Mouse (Mus musculus) stomach, embryonic 16.5 days (tissue): ENCODE data around the gene Agpat4. TPM values are rescaled to one million over a fixed set of nuclear protein-coding genes. Genes with fewer than 3 reads are reported as not detected.

Experiments used
- ATAC-seq: fragments of 200-750 bp; cut with Nextera tagmentation; 2 replicates; pipeline ENCODE4 v1.8.0; 2017; ENCODE audit warnings: moderate number of reproducible peaks, moderate TSS enrichment; ENCODE audit not compliant: insufficient read depth, low FRiP score
- H3K27ac ChIP-seq: fragments of 300-500 bp; sonication (generic); 2 replicates; pipeline ENCODE4 v1.5.1; 2014; ENCODE audit warnings: low read length
- H3K27me3 ChIP-seq: fragments of 300-500 bp; sonication (generic); 2 replicates; pipeline ENCODE4 v1.6.1; 2014; ENCODE audit warnings: low read length, control low read depth, mixed read lengths; ENCODE audit not compliant: control insufficient read depth, insufficient read depth
- H3K36me3 ChIP-seq: fragments of 300-500 bp; sonication (generic); 2 replicates; pipeline ENCODE4 v1.6.1; 2014; ENCODE audit warnings: low read length; ENCODE audit not compliant: control insufficient read depth, insufficient read depth
- H3K4me1 ChIP-seq: fragments of 300-500 bp; sonication (generic); 2 replicates; pipeline ENCODE4 v1.6.1; 2014; ENCODE audit warnings: low read length, control low read depth, mixed read lengths; ENCODE audit not compliant: control insufficient read depth, insufficient read depth
- H3K4me2 ChIP-seq: fragments of 300-500 bp; sonication (generic); 2 replicates; pipeline ENCODE4 v1.6.1; 2014; ENCODE audit warnings: low read depth, low read length, mixed read lengths
- H3K4me3 ChIP-seq: fragments of 300-500 bp; sonication (generic); replicated peaks from 2 replicates; pipeline ENCODE4 v1.5.1; 2014; ENCODE audit warnings: mild to moderate bottlenecking, low read length
- H3K9ac ChIP-seq: fragments of 300-500 bp; sonication (generic); 2 replicates; pipeline ENCODE4 v1.6.1; 2014; ENCODE audit warnings: low read length
- H3K9me3 ChIP-seq: fragments of 300-500 bp; sonication (generic); replicated peaks from 2 replicates; pipeline ENCODE4 v1.6.1; 2016; ENCODE audit warnings: low read length, control low read depth; ENCODE audit not compliant: control insufficient read depth
- WGBS: fragments of 180-500 bp; shearing (Covaris S2); extraction: QIAGEN DNeasy Blood & Tissue Kit; methylation state at CpG from one replicate; pipeline ENCODE4 v1.1.7; 2014; 5-methylcytosine and 5-hydroxymethylcytosine counted together
- polyA plus RNA-seq: library from polyadenylated mRNA; unstranded; fragments of >200 nt; fragmentation: Nextera tagmentation; extraction: Ambion mirVana; gene quantifications from 2 replicates; pipeline ENCODE4 v1.2.1, GENCODE M21; 2015

Gene Agpat4
- polyA plus RNA-seq, 1 experiment from 2014 or later: 34.5 TPM

DNA sequence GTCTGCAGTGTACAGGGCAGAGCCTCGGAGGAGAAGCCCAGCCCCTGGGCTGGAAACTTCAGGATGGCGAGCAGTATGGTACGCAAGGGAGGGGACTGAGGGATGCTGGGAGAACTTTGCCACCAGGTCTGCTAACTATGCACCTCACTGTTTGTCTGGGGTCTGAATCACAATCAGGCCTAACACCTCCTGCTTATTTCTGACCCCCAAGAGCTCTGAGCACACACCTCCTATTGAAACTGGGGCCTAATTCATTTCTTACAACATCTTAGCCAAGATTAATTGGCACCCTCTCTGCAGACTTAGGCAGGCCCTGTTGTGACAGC is 86.1 kb downstream of the Agpat4 start:
- Histone ChIP-seq H3K4me3 (no peak overlapping the region), H3K27ac (peak overlapping the region; percentile 87), H3K4me1 (peaks cover 48% of the 10 kb centered on the region), H3K36me3 (no peaks in the 10 kb centered on the region), H3K9ac (no peak overlapping the region), H3K9me3 (no peaks in the 10 kb centered on the region), H3K27me3 (no peaks in the 10 kb centered on the region), H3K4me2 (no peak overlapping the region)
- ATAC-seq: no peak
- WGBS: 61% methylated on average over 3 of the region's 3 CpGs

DNA sequence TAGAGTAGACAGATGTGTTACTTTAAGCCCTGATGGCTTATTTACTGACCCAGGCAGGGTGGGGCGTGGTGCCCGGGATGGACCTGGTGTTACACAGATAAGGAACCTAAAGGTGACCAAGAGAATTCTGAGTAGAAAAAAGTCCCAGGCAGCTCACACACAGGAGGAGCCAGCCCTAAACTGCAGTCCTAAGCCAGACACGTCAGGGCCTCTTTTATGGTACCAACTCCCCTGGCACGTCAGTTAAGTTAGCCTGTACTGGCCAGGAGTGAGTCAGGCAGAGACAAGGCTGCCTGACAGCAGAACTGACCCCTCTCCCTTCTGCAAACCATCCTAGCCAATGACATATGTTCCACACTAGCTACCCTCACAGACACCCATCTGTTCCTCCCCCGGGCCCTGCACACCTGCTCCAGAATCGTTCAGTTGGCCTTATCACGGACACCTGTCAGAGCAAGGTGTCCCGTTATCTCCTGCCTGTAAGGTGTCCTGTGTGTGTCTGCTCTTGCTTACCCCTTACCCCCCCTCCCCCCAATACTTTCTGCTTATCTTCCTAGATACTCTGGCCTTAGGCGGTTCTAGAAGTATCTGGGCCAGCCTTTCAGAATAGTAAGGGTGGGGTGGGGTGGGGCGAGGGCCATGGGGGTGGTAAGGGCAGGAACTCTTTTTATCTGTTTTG is 86.7 kb downstream of the Agpat4 start:
- Histone ChIP-seq H3K4me1 (peaks cover 45% of the 10 kb centered on the region), H3K27me3 (no peaks in the 10 kb centered on the region), H3K9me3 (no peaks in the 10 kb centered on the region), H3K9ac (0 out of 2 replicates have a peak overlapping the region, but pooled peaks have one; percentile 8), H3K4me3 (no peak overlapping the region), H3K36me3 (no peaks in the 10 kb centered on the region), H3K27ac (peak overlapping the region; percentile 87), H3K4me2 (no peak overlapping the region)
- peak; percentile 63 for ATAC-seq
- WGBS: 29% methylated on average over 10 of the region's 10 CpGs

DNA sequence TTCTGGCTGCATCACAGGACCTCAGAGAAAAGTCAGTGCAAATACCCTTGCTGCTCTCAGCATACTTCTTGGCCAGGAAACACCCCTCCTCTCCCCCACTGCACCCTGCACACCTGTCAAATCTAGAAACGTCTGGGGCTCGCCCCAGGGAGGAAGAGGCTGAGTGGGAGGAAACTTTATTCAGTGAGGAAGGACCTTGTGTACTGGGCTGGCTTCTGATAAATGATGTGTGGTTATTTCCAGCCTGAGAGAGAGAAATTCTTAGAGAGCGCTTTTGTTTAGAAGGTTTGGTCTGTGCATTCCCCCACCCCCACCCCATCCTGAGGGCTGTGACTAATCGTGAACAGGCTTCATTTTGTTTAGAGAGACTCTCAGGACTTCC is 87.2 kb downstream of the Agpat4 start:
- Histone ChIP-seq H3K4me2 (no peak overlapping the region), H3K9ac (0 out of 2 replicates have a peak overlapping the region, but pooled peaks have one; percentile 31), H3K27me3 (no peaks in the 10 kb centered on the region), H3K27ac (peak overlapping the region; percentile 87), H3K36me3 (no peaks in the 10 kb centered on the region), H3K4me3 (no peak overlapping the region), H3K9me3 (no peaks in the 10 kb centered on the region), H3K4me1 (peaks cover 45% of the 10 kb centered on the region)
- WGBS: 5% methylated on average over 4 of the region's 4 CpGs
- peak; percentile 68 for ATAC-seq

DNA sequence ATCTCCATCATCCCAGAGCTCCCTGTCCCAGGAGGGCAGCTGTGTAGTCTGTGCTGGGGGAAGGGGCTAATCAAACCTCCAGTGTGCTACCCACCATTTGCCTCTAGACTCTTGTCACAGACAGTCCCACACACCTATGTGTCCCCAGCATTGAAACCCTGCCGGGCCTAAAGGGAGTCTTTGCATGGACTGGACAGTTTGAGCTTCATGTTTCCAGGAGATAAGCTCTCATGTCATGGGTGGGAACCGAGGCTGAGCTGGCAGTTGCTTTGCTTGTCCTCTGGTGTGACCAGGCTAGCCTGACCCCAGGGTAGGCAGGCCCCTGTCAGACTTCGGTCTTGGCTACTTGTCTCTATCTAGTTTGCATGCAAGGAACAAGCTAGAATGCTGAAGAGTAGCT is 87.7 kb downstream of the Agpat4 start:
- no peak overlapping the region for H3K4me2 ChIP-seq
- H3K9me3 ChIP-seq: no peaks in the 10 kb centered on the region
- H3K27ac ChIP-seq: peak overlapping the region; percentile 87
- no peak overlapping the region for H3K4me3 ChIP-seq
- WGBS: 50% methylated on average over 3 of the region's 3 CpGs
- no peaks in the 10 kb centered on the region for H3K36me3 ChIP-seq
- H3K4me1 ChIP-seq: peaks cover 45% of the 10 kb centered on the region
- no peak for ATAC-seq
- no peaks in the 10 kb centered on the region for H3K27me3 ChIP-seq
- H3K9ac ChIP-seq: 0 out of 2 replicates have a peak overlapping the region, but pooled peaks have one; percentile 31

DNA sequence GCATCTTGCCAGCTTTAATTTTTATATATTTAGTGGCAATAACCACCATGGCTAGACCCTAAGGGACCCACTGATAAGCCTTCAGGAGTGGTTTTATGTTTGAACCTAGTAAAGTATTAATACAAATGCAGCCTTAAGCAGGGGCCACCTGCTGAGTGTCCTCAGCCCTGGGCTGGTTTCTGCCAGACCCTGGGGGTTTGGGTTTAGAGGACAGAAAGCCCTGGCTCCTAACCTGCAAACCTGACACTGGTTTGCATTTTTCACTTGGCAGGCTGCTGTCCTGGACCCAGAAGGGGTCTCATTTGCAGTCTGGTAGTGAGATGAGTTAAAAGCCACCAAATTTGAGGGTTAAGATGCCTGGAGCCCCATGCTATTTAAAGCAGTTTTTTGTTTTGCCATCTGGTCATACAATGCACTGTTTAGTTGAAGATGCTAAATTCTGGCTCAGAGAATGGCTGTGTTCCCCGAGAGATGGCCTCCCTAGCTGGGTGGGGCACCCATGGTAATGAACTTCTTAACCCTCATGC is 88.6 kb downstream of the Agpat4 start:
- no peaks in the 10 kb centered on the region for H3K27me3 ChIP-seq
- no peak overlapping the region for H3K9ac ChIP-seq
- peaks cover 3% of the 10 kb centered on the region; the same call in 1 of the 2 replicates for H3K36me3 ChIP-seq
- 13% methylated on average over 1 of the region's 1 CpGs for WGBS
- ATAC-seq: no peak
- H3K27ac ChIP-seq: no peak overlapping the region
- no peak overlapping the region for H3K4me3 ChIP-seq
- peaks cover 45% of the 10 kb centered on the region for H3K4me1 ChIP-seq
- H3K9me3 ChIP-seq: no peaks in the 10 kb centered on the region
- no peak overlapping the region for H3K4me2 ChIP-seq

DNA sequence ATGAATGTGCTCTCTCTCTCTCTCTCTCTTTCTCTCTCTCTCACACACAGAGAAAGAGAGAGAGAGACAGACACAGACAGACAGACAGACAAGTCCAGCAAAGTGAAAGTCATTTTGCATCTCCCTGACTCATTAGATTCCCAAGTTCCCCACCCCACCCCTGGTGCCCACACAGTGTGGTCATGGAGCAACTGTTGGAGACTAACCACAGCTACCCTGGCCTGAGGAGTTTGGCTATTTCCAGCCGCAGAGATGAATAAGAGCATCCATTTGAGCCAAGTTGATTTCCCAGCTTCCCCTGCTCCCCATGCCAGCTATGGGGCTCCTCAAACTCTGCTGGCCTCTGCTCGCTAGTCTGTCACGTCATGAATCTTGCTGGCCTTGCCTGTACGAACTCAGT is 91.0 kb downstream of the Agpat4 start:
- Histone ChIP-seq H3K9ac (no peak overlapping the region), H3K27ac (no peak overlapping the region), H3K36me3 (peaks cover 3% of the 10 kb centered on the region; the same call in 1 of the 2 replicates), H3K4me3 (no peak overlapping the region), H3K4me1 (peaks cover 33% of the 10 kb centered on the region), H3K4me2 (no peak overlapping the region), H3K27me3 (no peaks in the 10 kb centered on the region), H3K9me3 (no peaks in the 10 kb centered on the region)
- no peak for ATAC-seq
- 80% methylated on average over 4 of the region's 4 CpGs for WGBS

DNA sequence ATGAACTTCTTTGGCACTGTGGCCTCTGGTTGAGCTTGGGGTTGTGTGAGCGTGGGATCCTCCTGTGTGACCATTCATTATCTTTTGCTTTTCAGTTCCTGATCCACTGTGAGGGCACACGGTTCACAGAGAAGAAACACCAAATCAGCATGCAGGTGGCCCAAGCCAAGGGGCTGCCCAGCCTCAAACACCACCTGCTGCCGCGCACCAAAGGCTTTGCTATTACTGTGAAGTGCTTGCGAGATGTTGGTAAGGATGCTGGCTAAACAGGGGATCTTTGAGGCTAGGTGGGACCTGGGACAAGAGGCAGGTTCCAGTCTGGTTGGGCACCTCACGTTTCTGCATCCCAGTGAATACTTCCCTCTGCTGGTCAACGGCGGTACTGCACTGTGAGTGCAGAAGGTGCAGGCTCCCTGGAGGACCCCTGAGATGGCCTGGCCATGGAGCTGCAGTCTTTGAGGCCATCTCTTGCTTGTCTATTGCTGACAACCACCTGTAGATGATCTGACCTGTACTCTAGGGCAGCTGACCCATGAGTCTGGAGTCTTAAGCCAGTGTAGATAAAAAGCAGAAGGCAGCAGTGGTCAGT is 92.1 kb downstream of the Agpat4 start:
- no peak overlapping the region for H3K4me3 ChIP-seq
- peak; percentile 55; the same call in 1 of the 2 replicates for ATAC-seq
- WGBS: 30% methylated on average over 8 of the region's 8 CpGs

DNA sequence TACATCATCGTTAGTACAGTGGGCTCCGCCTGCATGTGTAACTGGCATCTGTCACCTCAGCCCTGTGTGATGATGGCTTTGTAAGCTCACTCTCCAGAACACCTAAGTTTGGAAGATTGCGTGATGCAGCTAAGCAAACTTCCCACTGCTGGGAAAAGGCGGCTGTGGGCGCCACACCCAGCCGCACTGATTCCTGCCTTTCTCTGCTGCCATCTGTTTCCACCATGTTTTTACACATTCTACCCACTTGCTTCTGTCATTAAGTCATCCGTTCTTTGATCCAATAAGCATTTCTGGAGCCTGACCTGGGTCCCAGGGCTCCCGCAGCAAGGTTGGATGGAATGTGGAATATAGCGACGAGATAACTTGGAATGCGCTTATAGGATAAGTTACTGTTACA is 93.4 kb downstream of the Agpat4 start:
- WGBS: 90% methylated on average over 11 of the region's 11 CpGs
- no peaks in the 10 kb centered on the region for H3K27me3 ChIP-seq
- H3K9ac ChIP-seq: no peak overlapping the region
- H3K9me3 ChIP-seq: no peaks in the 10 kb centered on the region
- peaks cover 11% of the 10 kb centered on the region; the same call in 1 of the 2 replicates for H3K4me1 ChIP-seq
- no peak overlapping the region for H3K27ac ChIP-seq
- H3K4me3 ChIP-seq: no peak overlapping the region
- H3K36me3 ChIP-seq: peaks cover 9% of the 10 kb centered on the region; the same call in 1 of the 2 replicates
- no peak for ATAC-seq
- H3K4me2 ChIP-seq: no peak overlapping the region

More for the DNA sequence above, 92.1 kb downstream of the Agpat4 start:
- Histone ChIP-seq H3K4me1 (peaks cover 22% of the 10 kb centered on the region), H3K36me3 (peaks cover 3% of the 10 kb centered on the region; the same call in 1 of the 2 replicates), H3K27me3 (no peaks in the 10 kb centered on the region), H3K9me3 (no peaks in the 10 kb centered on the region), H3K4me2 (no peak overlapping the region), H3K9ac (no peak overlapping the region), H3K27ac (no peak overlapping the region)

DNA sequence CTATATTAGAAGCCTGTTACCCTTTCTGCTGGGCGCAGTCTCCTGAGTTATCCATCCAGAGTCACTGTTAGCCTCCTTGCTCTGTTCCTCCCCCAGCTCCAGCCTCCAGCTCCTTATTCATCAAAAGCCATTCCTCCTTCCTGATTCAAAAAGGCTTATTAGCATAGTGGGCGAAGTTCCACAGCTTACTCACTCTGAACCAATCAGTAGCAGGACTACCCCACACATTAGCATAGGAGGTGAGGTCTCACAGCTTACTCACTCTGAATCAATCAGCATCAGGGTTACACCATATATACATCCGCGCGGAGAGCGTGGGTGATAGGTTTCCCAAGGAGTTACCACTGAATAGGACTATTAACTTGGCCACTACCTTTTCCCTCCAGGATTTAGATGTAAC is 93.8 kb downstream of the Agpat4 start:
- 87% methylated on average over 6 of the region's 6 CpGs for WGBS
- no peak overlapping the region for H3K27ac ChIP-seq
- peaks cover 6% of the 10 kb centered on the region; the same call in 1 of the 2 replicates for H3K4me1 ChIP-seq
- H3K4me2 ChIP-seq: no peak overlapping the region
- H3K9me3 ChIP-seq: no peaks in the 10 kb centered on the region
- H3K4me3 ChIP-seq: no peak overlapping the region
- H3K9ac ChIP-seq: no peak overlapping the region
- no peak for ATAC-seq
- H3K27me3 ChIP-seq: no peaks in the 10 kb centered on the region
- peaks cover 9% of the 10 kb centered on the region; the same call in 1 of the 2 replicates for H3K36me3 ChIP-seq
